Mouse (Mus musculus) common myeloid progenitor, adult 5-6 weeks (primary cell): ENCODE data around the gene Adamtsl4. TPM values are rescaled to one million over a fixed set of nuclear protein-coding genes. Genes with fewer than 3 reads are reported as not detected.
"Not testable (repeated sequence)": the region's sequence is repeated elsewhere in the genome, so short reads cannot be mapped to it uniquely, and the experiment has no call there.

Source experiments
- ATAC-seq: replicated peaks from 2 replicates; pipeline ENCODE4 v1.8.0; 2016; ENCODE audit warnings: low read depth, mild to moderate bottlenecking, moderate TSS enrichment, inconsistent platforms; ENCODE audit not compliant: poor library complexity, severe bottlenecking
- total RNA-seq: library from RNA; stranded (forward); fragments of 200-1000, 187-1606 nt; gene quantifications from 2 replicates; pipeline ENCODE4 v1.2.3, GENCODE M21; 2017

The Adamtsl4 gene
- total RNA-seq, 1 experiment from 2014 or later: 0.37 TPM

- ATAC-seq: no peak
These were observed 23.6 kb downstream of the Adamtsl4 start for GRCm38 (mm10) chr3:95663969-95664608.

GRCm38 (mm10) chr3:95663486-95663885, 24.2 kb downstream of the Adamtsl4 start:
- no peak for ATAC-seq

DNA sequence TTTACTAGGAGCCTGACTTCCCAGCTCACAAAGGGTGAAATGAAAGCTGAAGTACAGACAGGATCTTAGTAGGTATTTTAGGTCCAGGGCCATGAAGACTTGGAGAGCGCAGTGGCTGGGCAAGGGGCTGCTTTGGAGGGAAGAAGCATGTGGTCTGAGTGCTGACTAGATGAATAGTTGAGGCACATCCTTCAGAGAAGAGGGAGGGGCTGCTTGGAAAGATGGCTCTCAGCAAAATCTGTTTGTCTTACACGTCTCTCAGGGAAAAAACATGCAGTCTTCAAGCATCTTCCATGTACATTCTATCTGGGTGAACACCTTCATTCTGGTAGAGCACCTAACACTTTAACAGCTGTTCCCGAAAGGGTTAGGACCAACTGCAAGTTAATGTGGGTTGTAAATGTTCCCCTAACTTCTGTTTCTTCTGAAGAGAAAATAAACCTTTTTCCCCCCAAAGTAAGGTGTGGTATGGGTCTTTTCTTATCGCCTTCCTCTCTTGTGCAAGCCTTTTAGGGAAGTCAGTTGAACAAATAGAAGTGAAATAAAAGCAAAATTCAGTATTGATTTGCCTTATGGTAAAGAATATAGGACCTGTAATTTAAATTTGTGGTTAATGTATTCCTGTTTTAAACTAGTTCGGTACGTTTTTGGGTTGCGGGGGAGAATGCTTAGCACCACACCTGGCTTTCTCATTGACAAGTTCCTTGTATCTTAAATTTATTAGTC, 24.8 kb downstream of the Adamtsl4 start:
- ATAC-seq: no peak

GRCm38 (mm10) chr3:95661945-95662715, 25.6 kb downstream of the Adamtsl4 start:
- peak; percentile 5; the same call in 1 of the 2 replicates for ATAC-seq

- no peak for ATAC-seq
These were observed 26.8 kb downstream of the Adamtsl4 start for GRCm38 (mm10) chr3:95660788-95661478.

- no peak for ATAC-seq
These were observed 27.8 kb downstream of the Adamtsl4 start for GRCm38 (mm10) chr3:95659948-95660347.

GRCm38 (mm10) chr3:95658868-95659712, 28.6 kb downstream of the Adamtsl4 start:
- peak; percentile 34 for ATAC-seq

GRCm38 (mm10) chr3:95658236-95658867, 29.4 kb downstream of the Adamtsl4 start, which contains the start of gene Mcl1:
TSS of gene Mcl1 (plus strand) at chr3:95658788.
- peak; percentile 73 for ATAC-seq

DNA sequence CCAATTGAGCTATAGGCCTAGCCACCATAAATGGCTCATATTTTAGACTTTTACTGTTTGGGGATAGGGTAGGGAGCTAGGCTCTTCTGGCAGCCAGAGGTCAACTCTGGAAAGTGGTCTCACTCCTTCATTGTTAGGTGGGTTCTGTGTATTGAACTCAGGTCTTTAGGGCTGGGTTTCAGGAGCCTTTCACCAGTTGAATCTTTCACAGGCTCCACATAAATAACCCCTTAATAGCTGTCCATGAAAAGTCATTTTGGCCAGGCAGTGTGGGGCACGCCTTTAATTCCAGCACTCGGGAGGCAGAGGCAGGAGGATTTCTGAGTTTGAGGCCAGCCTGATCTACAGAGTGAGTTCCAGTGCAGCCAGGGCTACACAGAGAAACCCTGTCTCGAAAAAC, 30.0 kb downstream of the Adamtsl4 start:
- ATAC-seq: no peak

DNA sequence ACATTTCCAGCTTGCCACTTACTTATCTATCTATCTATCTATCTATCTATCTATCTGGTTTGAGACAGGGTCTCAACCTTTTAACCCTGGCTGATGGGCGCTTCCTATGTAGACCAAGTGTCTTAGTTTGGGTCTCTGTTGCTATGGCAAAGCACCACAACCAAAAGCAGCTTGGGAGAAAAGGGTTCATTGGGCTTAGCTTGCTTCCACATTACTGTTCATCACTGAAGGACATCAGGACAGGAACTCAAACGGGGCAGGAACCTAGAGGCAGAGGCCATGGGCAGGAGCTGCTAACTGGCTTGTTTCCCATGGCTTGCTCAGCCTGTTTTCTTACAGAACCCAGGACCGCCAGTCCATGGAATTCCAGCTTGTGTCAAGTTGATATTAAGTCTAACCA, 30.6 kb downstream of the Adamtsl4 start:
- no peak for ATAC-seq

DNA sequence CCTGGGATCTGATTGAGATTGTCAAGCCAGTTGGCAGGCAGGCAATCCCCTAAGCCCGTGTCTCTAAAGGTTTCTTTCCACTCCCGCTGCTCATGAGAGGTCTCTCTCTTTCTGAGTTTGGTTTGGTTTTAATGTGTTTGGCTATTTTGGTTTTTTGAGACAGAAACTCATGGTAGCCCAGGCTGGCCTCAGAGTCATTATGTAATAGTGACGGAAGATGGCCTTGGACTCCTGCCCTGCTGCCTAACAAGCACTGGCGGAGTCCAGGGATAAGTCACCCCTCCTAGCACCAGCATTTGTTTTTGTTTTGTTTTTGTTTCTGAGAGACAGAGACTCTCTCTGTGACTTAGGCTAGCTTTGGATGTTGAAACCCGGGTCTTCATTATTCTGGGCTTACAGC, 32.3 kb downstream of the Adamtsl4 start:
- ATAC-seq: no peak

- ATAC-seq: not testable (repeated sequence)
These were observed 33.3 kb downstream of the Adamtsl4 start for GRCm38 (mm10) chr3:95654371-95654770.

GRCm38 (mm10) chr3:95653473-95654034, 34.2 kb downstream of the Adamtsl4 start:
- ATAC-seq: peak; percentile 61

DNA sequence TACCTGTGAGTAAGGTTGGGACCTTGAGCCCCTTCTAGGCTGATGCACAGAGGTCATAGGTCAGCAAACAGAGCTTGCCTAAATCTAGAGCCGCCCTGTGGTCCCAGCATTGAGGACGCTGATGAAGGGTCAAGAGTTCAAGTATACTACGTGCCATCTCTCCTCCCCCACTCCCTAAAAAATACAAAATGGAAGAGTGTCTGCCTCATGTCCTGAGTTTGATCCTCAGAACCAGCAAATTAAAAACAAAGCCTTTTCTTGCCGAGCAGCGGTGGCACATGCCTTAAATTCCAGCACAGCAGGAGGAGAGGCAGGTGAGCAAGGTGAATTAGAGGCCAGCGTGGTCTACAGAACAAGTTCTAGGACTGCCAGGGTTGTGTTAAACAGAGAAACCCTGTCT, 34.8 kb downstream of the Adamtsl4 start:
- ATAC-seq: no peak

DNA sequence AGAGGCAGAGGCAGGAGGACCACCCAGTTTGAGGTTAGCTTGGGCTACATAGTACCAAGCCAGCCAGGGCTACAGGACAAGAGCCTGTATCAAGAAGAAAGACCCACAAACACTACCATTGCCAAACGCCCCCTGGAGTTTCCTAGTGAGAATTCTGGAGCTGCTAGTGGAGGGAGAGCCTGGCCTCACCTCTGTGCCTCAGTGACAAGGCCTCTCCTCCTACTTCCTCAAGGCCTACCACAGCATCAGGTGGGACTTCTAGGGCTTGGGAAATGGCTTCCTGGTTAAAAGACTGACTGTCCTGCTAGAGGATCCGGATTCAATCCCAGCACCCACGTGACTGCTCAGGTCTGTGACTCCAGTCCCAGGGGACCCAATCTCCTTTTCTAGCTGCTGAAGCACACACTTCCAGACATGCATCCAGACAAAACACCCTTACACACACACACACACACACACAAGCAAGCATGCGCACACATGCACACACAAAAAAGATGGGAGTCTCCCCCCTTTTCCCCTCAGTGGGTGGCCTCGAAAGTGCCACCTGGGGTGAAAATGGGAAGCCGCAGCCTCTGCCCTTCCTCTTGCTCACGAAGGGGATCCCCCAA, 35.4 kb downstream of the Adamtsl4 start:
- ATAC-seq: peak; percentile 34

- ATAC-seq: no peak
These were observed 36.1 kb downstream of the Adamtsl4 start for GRCm38 (mm10) chr3:95651391-95652203.

DNA sequence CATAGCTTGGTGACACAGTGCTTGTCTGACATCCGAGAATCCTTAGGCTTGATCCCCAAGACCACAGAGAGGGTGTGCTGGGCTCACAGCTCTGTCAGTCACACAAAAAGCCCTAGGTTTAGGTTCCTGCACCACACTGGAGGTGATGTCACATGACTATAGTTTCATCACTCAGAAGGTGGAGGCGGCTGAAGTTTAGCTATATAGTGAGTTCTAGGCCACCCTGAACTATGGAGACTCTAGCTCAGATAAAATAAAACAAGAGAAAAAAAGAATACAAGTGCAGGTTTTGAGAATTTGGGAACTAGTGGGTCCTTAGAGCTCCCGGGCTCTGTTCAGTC, 36.7 kb downstream of the Adamtsl4 start:
- ATAC-seq: 0 out of 2 replicates have a peak, but pooled peaks have one; percentile 2
